Mouse (Mus musculus): ENCODE measurements around the gene Auts2. TPM values are rescaled to one million over a fixed set of nuclear protein-coding genes. Genes with fewer than 3 reads are reported as not detected.

Auts2 gene
- total and polyA plus RNA-seq, 3 experiments: 16.9 to 35.7 (median 28.1) TPM

- Histone ChIP-seq H3K27me3 (ENCODE audit: control insufficient read depth, insufficient read depth, low read length) (no peaks in the 10 kb centered on the region), H3K27ac (no peak overlapping the region), H3K79me2 (replicated peaks; ENCODE audit: control insufficient read depth, insufficient read depth, low read length) (no peaks in the 10 kb centered on the region), H3K4me1 (ENCODE audit: control insufficient read depth, insufficient read depth, low read length) (peaks cover 1% of the 10 kb centered on the region), H3K4me3 (no peak overlapping the region), H3K36me3 (ENCODE audit: control insufficient read depth, insufficient read depth, low read length) (no peaks in the 10 kb centered on the region), H3K9ac (ENCODE audit: low read depth, low read length) (no peak overlapping the region)
- intact Hi-C loops (cut with DNase I): no loop called here
- WGBS: 60% methylated on average over 4 of the region's 4 CpGs
- DNase-seq: no peak
- TF ChIP-seq POLR2A (IDR thresholded peaks at IDR 0.05; ENCODE audit: insufficient read depth, low read depth, low read length) (no peak), EP300 (IDR thresholded peaks at IDR 0.05; ENCODE audit: insufficient read depth, low read depth, low read length) (no peak), CTCF (IDR thresholded peaks at IDR 0.05) (no peak)
Measured at GRCm38 (mm10) chr5:132373471-132374075, 169.6 kb downstream of the Auts2 start.

GRCm38 (mm10) chr5:132372605-132373004 is 170.5 kb downstream of the Auts2 start:
- TF ChIP-seq POLR2A (IDR thresholded peaks at IDR 0.05; ENCODE audit: insufficient read depth, low read depth, low read length): no peak
- no peak for TF ChIP-seq CTCF (IDR thresholded peaks at IDR 0.05)
- TF ChIP-seq EP300 (IDR thresholded peaks at IDR 0.05; ENCODE audit: insufficient read depth, low read depth, low read length): no peak
- WGBS: 72% methylated on average over 2 of the region's 2 CpGs
- no peak overlapping the region for H3K9ac ChIP-seq (ENCODE audit: low read depth, low read length)
- DNase-seq: no peak
- no peak overlapping the region for H3K4me3 ChIP-seq
- peaks cover 4% of the 10 kb centered on the region for H3K36me3 ChIP-seq (ENCODE audit: control insufficient read depth, insufficient read depth, low read length)
- intact Hi-C loops (cut with DNase I): no loop called here
- H3K27me3 ChIP-seq (ENCODE audit: control insufficient read depth, insufficient read depth, low read length): no peaks in the 10 kb centered on the region
- no peak overlapping the region for H3K27ac ChIP-seq
- H3K79me2 ChIP-seq (replicated peaks; ENCODE audit: control insufficient read depth, insufficient read depth, low read length): no peaks in the 10 kb centered on the region
- peaks cover 1% of the 10 kb centered on the region for H3K4me1 ChIP-seq (ENCODE audit: control insufficient read depth, insufficient read depth, low read length)

- Histone ChIP-seq H3K27me3 (ENCODE audit: control insufficient read depth, insufficient read depth, low read length) (no peaks in the 10 kb centered on the region), H3K36me3 (ENCODE audit: control insufficient read depth, insufficient read depth, low read length) (peaks cover 4% of the 10 kb centered on the region), H3K4me3 (no peak overlapping the region), H3K9ac (ENCODE audit: low read depth, low read length) (no peak overlapping the region), H3K4me1 (ENCODE audit: control insufficient read depth, insufficient read depth, low read length) (peaks cover 1% of the 10 kb centered on the region), H3K27ac (no peak overlapping the region), H3K79me2 (replicated peaks; ENCODE audit: control insufficient read depth, insufficient read depth, low read length) (no peaks in the 10 kb centered on the region)
- TF ChIP-seq CTCF (IDR thresholded peaks at IDR 0.05) (no peak), EP300 (IDR thresholded peaks at IDR 0.05; ENCODE audit: insufficient read depth, low read depth, low read length) (no peak), POLR2A (IDR thresholded peaks at IDR 0.05; ENCODE audit: insufficient read depth, low read depth, low read length) (no peak)
- DNase-seq: peak; percentile 32 to 38
- intact Hi-C loops (cut with DNase I): no loop called here
- 14% methylated on average over 7 of the region's 7 CpGs for WGBS
Measured at GRCm38 (mm10) chr5:132368678-132369088, 174.5 kb downstream of the Auts2 start.

- 71% methylated on average over 1 of the region's 1 CpGs for WGBS
- no peak overlapping the region for H3K27ac ChIP-seq
- H3K36me3 ChIP-seq (ENCODE audit: control insufficient read depth, insufficient read depth, low read length): no peaks in the 10 kb centered on the region
- no peak for DNase-seq
- no peak overlapping the region for H3K9ac ChIP-seq (ENCODE audit: low read depth, low read length)
- no peak overlapping the region for H3K4me3 ChIP-seq
- H3K27me3 ChIP-seq (ENCODE audit: control insufficient read depth, insufficient read depth, low read length): no peaks in the 10 kb centered on the region
- TF ChIP-seq POLR2A (IDR thresholded peaks at IDR 0.05; ENCODE audit: insufficient read depth, low read depth, low read length) (no peak), CTCF (IDR thresholded peaks at IDR 0.05) (no peak), EP300 (IDR thresholded peaks at IDR 0.05; ENCODE audit: insufficient read depth, low read depth, low read length) (no peak)
- intact Hi-C loops (cut with DNase I): no loop called here
- peaks cover 2% of the 10 kb centered on the region for H3K4me1 ChIP-seq (ENCODE audit: control insufficient read depth, insufficient read depth, low read length)
- no peaks in the 10 kb centered on the region for H3K79me2 ChIP-seq (replicated peaks; ENCODE audit: control insufficient read depth, insufficient read depth, low read length)
Measured at GRCm38 (mm10) chr5:132361276-132361675, 181.9 kb downstream of the Auts2 start.

DNA sequence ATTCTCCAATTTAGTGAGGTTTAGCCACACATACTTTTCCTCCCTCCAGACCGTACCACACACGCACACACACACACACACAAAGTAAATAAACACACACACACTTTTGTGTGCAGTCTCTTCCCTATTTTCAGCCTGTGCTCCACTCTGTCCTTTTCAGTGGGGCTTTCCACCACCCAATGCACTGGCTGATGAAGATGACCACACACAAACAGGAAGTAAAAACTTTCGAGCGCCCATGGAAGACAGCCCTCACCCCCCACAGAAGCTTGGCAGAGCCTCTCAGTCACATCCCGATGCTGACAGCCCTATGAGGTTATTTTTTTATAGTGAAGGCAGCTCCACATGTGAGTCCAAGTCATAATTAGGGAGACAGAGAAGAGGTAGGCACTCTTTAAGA is 185.4 kb downstream of the Auts2 start:
- Histone ChIP-seq H3K27ac (no peak overlapping the region), H3K4me1 (ENCODE audit: control insufficient read depth, insufficient read depth, low read length) (peaks cover 4% of the 10 kb centered on the region), H3K27me3 (ENCODE audit: control insufficient read depth, insufficient read depth, low read length) (no peaks in the 10 kb centered on the region), H3K36me3 (ENCODE audit: control insufficient read depth, insufficient read depth, low read length) (peaks cover 2% of the 10 kb centered on the region), H3K9ac (ENCODE audit: low read depth, low read length) (no peak overlapping the region), H3K4me3 (no peak overlapping the region), H3K79me2 (replicated peaks; ENCODE audit: control insufficient read depth, insufficient read depth, low read length) (no peaks in the 10 kb centered on the region)
- WGBS: 43% methylated on average over 5 of the region's 5 CpGs
- no peak for DNase-seq
- TF ChIP-seq EP300 (IDR thresholded peaks at IDR 0.05; ENCODE audit: insufficient read depth, low read depth, low read length) (no peak), CTCF (IDR thresholded peaks at IDR 0.05) (no peak), POLR2A (IDR thresholded peaks at IDR 0.05; ENCODE audit: insufficient read depth, low read depth, low read length) (no peak)
- intact Hi-C loops (cut with DNase I): no loop called here

- Histone ChIP-seq H3K36me3 (ENCODE audit: control insufficient read depth, insufficient read depth, low read length) (peaks cover 2% of the 10 kb centered on the region), H3K79me2 (replicated peaks; ENCODE audit: control insufficient read depth, insufficient read depth, low read length) (no peaks in the 10 kb centered on the region), H3K27me3 (ENCODE audit: control insufficient read depth, insufficient read depth, low read length) (no peaks in the 10 kb centered on the region), H3K9ac (ENCODE audit: low read depth, low read length) (no peak overlapping the region), H3K4me1 (ENCODE audit: control insufficient read depth, insufficient read depth, low read length) (peaks cover 2% of the 10 kb centered on the region; the same call in 1 of the 2 replicates), H3K27ac (no peak overlapping the region), H3K4me3 (no peak overlapping the region)
- TF ChIP-seq POLR2A (IDR thresholded peaks at IDR 0.05; ENCODE audit: insufficient read depth, low read depth, low read length) (no peak), CTCF (IDR thresholded peaks at IDR 0.05) (no peak), EP300 (IDR thresholded peaks at IDR 0.05; ENCODE audit: insufficient read depth, low read depth, low read length) (no peak)
- WGBS: 83% methylated on average over 7 of the region's 7 CpGs
- no peak for DNase-seq
- intact Hi-C loops (cut with DNase I): no loop called here
Measured at GRCm38 (mm10) chr5:132355935-132356334, 187.2 kb downstream of the Auts2 start.

All from heart, adult 2 months (tissue).